Mouse (Mus musculus): Measurements from ENCODE around the gene Smc4.

Gene Smc4

DNA sequence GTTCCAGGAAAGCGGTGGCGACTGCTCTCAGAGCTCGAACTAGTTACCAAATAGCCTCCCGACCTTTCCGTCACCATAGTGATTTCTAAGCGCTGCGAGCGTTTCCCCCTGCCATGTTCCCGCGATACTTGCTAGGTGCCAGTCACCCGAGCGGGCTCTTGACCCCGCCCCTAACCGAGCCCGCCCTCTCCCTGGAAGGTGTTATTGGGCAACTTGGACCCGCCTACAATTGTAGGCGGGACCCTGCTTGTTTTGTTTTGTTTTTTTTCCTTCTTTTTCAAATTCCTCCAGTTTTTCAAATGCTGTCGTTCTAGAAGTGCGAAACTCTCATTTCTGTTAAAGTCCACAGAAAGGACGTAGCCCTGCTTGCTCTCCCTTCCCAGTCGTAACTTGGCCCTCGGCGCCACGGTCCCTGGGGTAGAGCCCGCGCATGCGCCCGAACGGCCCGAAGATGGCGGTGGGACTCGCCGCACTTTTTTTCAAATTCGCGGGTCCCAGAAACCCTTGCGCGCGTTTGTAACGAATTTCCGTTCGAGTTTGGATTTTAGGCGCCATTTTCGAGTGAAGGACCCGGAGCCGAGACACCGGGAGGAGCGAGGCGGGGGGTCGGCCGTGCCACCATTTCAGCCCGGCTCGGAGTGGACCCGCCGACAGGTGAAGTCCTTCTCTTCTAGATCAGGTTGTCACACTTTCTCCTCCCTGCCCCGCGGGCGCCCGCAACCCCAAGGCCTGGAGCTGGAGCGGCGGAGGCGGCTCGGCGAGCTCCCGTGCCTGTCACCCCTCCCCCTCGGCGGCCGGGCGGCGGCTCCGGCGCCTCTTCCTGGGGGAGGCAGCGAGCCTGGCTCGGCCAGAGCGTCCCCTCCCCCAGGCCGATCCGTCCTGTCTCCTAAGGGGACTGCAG lies at the start of gene Smc4, which contains the start of gene Ift80:
Gene Smc4 (plus strand): TSS at position 302 of the 901 bp plus-strand sequence.
Gene Ift80 (minus strand): TSS at position 134 of the 901 bp plus-strand sequence.
- DNase-seq (ENCODE audit: low spot score): peak; percentile 97

GRCm38 (mm10) chr3:68956454-68956853 lies 48.1 kb upstream of the Smc4 start:
- DNase-seq (ENCODE audit: low spot score): no peak

DNA sequence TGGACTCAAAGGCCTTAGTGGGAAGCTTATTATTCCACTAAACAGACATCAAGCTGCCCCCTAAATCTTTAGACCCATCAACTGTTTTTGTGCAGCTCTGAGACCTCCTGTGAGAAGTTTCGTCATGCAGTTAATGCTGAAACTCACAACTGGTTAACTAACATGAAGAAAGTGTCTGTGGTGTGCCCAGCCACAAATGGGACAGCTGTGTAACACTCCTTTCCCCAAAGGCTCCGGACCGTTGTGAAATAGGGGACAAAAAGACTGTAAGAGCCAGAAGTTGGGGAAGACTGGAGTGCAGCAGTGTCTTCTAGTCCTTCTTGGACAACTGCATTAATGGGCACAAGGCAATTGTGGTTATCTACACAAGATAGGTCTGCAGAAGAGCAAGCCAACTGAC lies 47.1 kb upstream of the Smc4 start:
- DNase-seq (ENCODE audit: low spot score): no peak

DNA sequence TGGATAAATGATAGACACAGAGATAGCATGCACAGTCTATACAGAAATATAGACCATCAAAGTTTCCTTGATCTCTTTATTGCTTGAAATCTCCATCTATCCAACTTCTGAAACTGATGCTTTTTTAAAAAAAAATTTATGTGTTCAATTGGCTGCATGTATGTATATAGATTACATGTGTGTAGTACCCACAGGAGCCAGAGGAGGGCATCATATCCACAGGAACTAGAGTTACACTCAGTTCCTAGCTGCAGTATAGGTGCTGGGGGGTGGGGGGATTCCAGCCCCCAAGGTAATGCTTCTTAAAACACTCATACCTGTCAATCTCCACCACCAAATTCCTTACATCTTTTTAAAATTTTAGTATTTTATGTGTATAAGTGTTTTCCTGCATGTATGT lies 39.9 kb upstream of the Smc4 start:
- no peak for DNase-seq (ENCODE audit: low spot score)

- no peak for DNase-seq (ENCODE audit: low spot score)
These were observed 37.8 kb upstream of the Smc4 start for GRCm38 (mm10) chr3:68966527-68967285.

DNA sequence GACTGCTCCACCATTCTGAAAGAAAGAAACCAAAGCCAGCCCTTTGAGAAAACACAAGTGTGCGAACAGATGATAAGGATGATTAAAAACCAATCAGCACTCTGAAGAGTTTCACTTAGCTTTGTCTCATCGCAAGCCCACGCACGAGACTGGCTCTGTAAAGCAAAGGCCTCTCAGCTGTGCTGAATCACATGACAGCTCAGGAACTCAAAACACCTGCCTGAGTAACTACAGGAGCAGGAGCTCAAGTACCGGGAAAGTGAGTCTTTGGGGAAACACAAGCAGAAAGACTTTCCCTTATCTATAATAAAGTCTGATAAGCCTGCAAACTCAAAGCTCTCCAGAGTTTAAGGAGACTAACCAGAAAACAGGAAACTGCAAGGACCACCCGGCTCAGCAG lies 37.1 kb upstream of the Smc4 start:
- DNase-seq (ENCODE audit: low spot score): no peak

DNA sequence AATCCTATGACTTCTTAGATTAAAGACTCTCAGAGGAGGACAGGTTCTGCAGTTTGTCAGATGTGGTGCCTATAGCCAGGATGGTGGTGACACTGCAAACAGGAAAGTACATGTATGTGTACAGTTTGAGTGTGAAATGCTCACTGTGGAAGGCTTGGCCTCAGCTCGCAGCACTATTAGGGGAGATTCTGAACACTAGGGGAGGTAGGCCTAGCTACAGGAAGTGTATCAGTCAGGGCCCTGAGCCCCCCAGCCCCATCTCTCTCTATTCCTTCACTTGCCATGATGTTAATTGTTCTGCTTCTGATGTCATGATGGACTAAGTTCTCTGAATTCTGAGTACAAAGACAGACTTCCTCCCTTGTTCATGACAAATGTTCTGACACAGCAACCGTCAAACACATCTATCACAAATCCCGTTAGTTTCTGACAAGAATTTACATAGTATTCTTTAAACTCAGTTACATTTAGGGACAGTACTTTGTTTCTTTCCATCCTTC lies 35.4 kb upstream of the Smc4 start:
- no peak for DNase-seq (ENCODE audit: low spot score)

GRCm38 (mm10) chr3:68973574-68973973 lies 31.0 kb upstream of the Smc4 start:
- DNase-seq (ENCODE audit: low spot score): no peak

GRCm38 (mm10) chr3:68974639-68975532 lies 29.7 kb upstream of the Smc4 start:
- DNase-seq (ENCODE audit: low spot score): no peak

- DNase-seq (ENCODE audit: low spot score): no peak
These were observed 28.7 kb upstream of the Smc4 start for GRCm38 (mm10) chr3:68975533-68976490.

DNA sequence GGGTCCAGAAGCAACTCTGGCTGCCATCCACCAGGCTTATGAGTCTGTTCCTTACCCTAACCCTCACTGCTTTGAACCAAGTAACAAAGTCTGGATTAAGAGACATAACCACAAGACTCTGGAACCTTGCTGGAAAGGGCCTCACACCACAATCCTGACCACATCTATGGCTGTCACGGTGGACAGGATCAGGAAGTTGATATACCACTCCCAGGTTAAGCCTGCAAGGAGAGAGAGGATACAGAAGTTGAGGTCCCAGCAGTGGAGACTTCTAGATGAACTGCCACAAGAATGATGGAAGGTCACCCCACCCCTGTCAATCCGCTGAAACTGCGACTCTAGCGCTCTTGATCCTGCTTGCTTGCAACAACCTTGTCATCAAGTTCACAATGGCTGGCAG lies 26.8 kb upstream of the Smc4 start:
- DNase-seq (ENCODE audit: low spot score): no peak

GRCm38 (mm10) chr3:68979187-68979586 lies 25.4 kb upstream of the Smc4 start:
- DNase-seq (ENCODE audit: low spot score): no peak

- no peak for DNase-seq (ENCODE audit: low spot score)
These were observed 23.6 kb upstream of the Smc4 start for GRCm38 (mm10) chr3:68980898-68981297.

- no peak for DNase-seq (ENCODE audit: low spot score)
These were observed 18.0 kb upstream of the Smc4 start for GRCm38 (mm10) chr3:68986550-68986949.

GRCm38 (mm10) chr3:69002781-69003180 lies 1.8 kb upstream of the Smc4 start:
- DNase-seq (ENCODE audit: low spot score): no peak

- no peak for DNase-seq (ENCODE audit: low spot score)
These were observed 492 bp upstream of the Smc4 start for GRCm38 (mm10) chr3:69004055-69004436.

GRCm38 (mm10) chr3:69005338-69006245 lies 1.1 kb downstream of the Smc4 start:
- DNase-seq (ENCODE audit: low spot score): peak; percentile 68

DNA sequence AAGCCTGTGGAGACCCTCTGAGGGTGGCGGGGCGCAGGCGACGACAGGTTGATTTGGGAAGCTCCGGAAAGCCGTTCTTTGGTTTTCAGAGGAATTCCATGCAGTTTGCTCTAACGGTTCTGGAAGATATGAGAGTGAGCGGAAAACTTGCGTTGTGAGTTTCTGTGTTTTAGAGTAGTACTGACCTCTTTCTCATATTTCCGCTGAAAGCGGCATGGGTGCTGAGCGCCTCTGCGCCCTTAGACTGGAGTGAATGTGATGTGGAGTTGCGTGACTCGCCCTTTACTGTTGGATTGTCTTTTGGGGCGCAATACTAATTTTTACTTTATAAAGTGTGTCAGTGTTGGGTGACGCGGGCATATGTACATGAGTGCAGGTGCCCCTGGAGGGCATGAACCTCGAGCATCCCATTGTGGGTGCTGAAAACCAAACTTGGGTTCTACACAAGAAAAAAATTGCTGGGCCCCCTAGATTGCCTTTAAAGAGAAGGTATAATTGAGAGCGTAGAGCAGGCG lies 1.8 kb downstream of the Smc4 start:
- no peak for DNase-seq (ENCODE audit: low spot score)

DNA sequence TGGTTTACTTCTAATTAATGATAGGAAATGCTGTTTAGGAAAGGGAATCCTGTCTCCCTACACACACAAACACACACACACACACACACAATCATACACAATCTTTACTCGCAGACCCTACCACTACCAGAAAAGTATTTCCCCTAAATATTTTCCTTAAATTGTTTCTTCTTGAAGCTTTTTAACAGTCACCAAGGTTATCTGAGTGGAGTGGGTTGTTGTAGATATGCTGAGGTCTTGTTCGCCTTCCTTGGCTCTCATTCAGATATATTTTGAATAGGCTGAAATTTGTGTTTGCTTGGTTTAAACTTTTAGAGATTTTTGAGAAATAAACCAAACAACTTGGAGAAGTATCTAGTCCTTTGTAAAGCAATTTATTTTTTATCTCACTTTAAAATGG lies 4.3 kb downstream of the Smc4 start:
- no peak for DNase-seq (ENCODE audit: low spot score)

Measured in yolk sac, embryonic 10.5 days (tissue).